Mouse (Mus musculus) MEL (cell line): ENCODE measurements around the gene Gm8439. TPM values are rescaled to one million over a fixed set of nuclear protein-coding genes. Genes with fewer than 3 reads are reported as not detected.
A peak's percentile ranks its signal among the peaks of the same experiment; 100 is the strongest.

Experiments
- DNase-seq: peaks from one replicate; pipeline ENCODE4 v3.0.0; 2011; ENCODE audit warnings: low read depth, low spot score
- H3K27ac ChIP-seq: 2 replicates; pipeline ENCODE4 v1.5.1; 2012; ENCODE audit warnings: low read depth, mild to moderate bottlenecking, control low read depth, low read length, moderate library complexity; ENCODE audit not compliant: control insufficient read depth
- H3K27me3 ChIP-seq, 2 experiments: fragments of 150-350 bp in 1 of 2; sonication (generic) in 1 of 2; 2 replicates each; pipeline ENCODE4 v1.6.1; 2012; ENCODE audit warnings: low read length in 2 of 2, mild to moderate bottlenecking in 2 of 2, improper control_type of control experiment in 1 of 2, moderate library complexity in 1 of 2; ENCODE audit not compliant: insufficient read depth in 2 of 2, control insufficient read depth in 1 of 2
- H3K36me3 ChIP-seq, 2 experiments: 2 replicates each; pipeline ENCODE4 v1.6.1; 2012 to 2014; ENCODE audit warnings: low read length in 2 of 2, improper control_type of control experiment in 1 of 2, inconsistent platforms in 1 of 2, mild to moderate bottlenecking in 1 of 2; ENCODE audit not compliant: insufficient read depth in 2 of 2, control insufficient read depth in 1 of 2
- H3K4me1 ChIP-seq, 2 experiments: fragments of 150-350 bp in 1 of 2; sonication (generic) in 1 of 2; 2 replicates each; pipeline ENCODE4 v1.6.1; 2012; ENCODE audit warnings: low read length in 2 of 2, improper control_type of control experiment in 1 of 2, mild to moderate bottlenecking in 1 of 2; ENCODE audit not compliant: insufficient read depth in 2 of 2, control insufficient read depth in 1 of 2
- H3K4me3 ChIP-seq, 2 experiments: fragments of 150-350 bp in 1 of 2; sonication (generic) in 1 of 2; 2 replicates each; pipeline ENCODE4 v1.5.1; 2012; ENCODE audit warnings: low read depth in 2 of 2, low read length in 2 of 2, mild to moderate bottlenecking in 2 of 2, moderate library complexity in 2 of 2, control low read depth in 1 of 2, improper control_type of control experiment in 1 of 2; ENCODE audit not compliant: control insufficient read depth in 1 of 2, insufficient read depth in 1 of 2
- H3K79me2 ChIP-seq: 2 replicates; pipeline ENCODE4 v1.6.1; 2012; ENCODE audit warnings: mild to moderate bottlenecking, low read length, moderate library complexity; ENCODE audit not compliant: control insufficient read depth, poor library complexity, insufficient read depth
- H3K9ac ChIP-seq: 2 replicates; pipeline ENCODE4 v1.6.1; 2012; ENCODE audit warnings: low read depth, mild to moderate bottlenecking, control low read depth, low read length, moderate library complexity; ENCODE audit not compliant: control insufficient read depth, poor library complexity, severe bottlenecking
- H3K9me3 ChIP-seq: fragments of 150-350 bp; sonication (generic); replicated peaks from 2 replicates; pipeline ENCODE4 v1.6.1; 2012; ENCODE audit warnings: mild to moderate bottlenecking, low read length, improper control_type of control experiment, moderate library complexity; ENCODE audit not compliant: insufficient read depth
- BHLHE40 ChIP-seq: IDR thresholded peaks from 2 replicates; pipeline ENCODE4 v1.6.1; 2012; ENCODE audit warnings: low read depth, mild to moderate bottlenecking, inconsistent platforms, low read length, improper control_type of control experiment, borderline replicate concordance
- CHD1 ChIP-seq: IDR thresholded peaks from 2 replicates; pipeline ENCODE4 v1.6.1; 2012; ENCODE audit warnings: low read depth, mild to moderate bottlenecking, inconsistent platforms, low read length, improper control_type of control experiment
- CHD2 ChIP-seq: IDR thresholded peaks from 2 replicates; pipeline ENCODE4 v1.6.1; 2011; ENCODE audit warnings: low read length, improper control_type of control experiment
- CTCF ChIP-seq, 3 experiments: IDR thresholded peaks in 2 of 3; conservative IDR thresholded peaks in 1 of 3; 2 replicates each; pipeline ENCODE4 v1.5.1; 2011 to 2012; ENCODE audit warnings: low read length in 3 of 3, low read depth in 2 of 3, mild to moderate bottlenecking in 2 of 3, improper control_type of control experiment in 1 of 3, inconsistent platforms in 1 of 3, mixed read lengths in 1 of 3, moderate library complexity in 1 of 3; ENCODE audit not compliant: control insufficient read depth in 1 of 3, insufficient read depth in 1 of 3, poor library complexity in 1 of 3, severe bottlenecking in 1 of 3
- E2F4 ChIP-seq: IDR thresholded peaks from 2 replicates; pipeline ENCODE4 v1.6.1; 2011; ENCODE audit warnings: low read depth, low read length, improper control_type of control experiment, borderline replicate concordance
- GABPA ChIP-seq: IDR thresholded peaks from 2 replicates; pipeline ENCODE4 v1.6.1; 2012; ENCODE audit warnings: low read depth, mild to moderate bottlenecking, inconsistent platforms, low read length, improper control_type of control experiment, moderate library complexity
- GATA1 ChIP-seq: IDR thresholded peaks from 2 replicates; pipeline ENCODE4 v1.6.1; 2011; ENCODE audit warnings: low read depth, low read length, improper control_type of control experiment
- HCFC1 ChIP-seq: IDR thresholded peaks from 2 replicates; pipeline ENCODE4 v1.6.1; 2012; ENCODE audit warnings: low read depth, mild to moderate bottlenecking, inconsistent platforms, low read length, improper control_type of control experiment, moderate library complexity
- JUND ChIP-seq: IDR thresholded peaks from 2 replicates; pipeline ENCODE4 v1.6.1; 2011; ENCODE audit warnings: low read depth, mild to moderate bottlenecking, improper control_type of control experiment, low read length
- KAT2A ChIP-seq: conservative IDR thresholded peaks from 2 replicates; pipeline ENCODE4 v1.6.1; 2012; ENCODE audit warnings: low read depth, low read length, improper control_type of control experiment, inconsistent platforms
- MAFK ChIP-seq: IDR thresholded peaks from 2 replicates; pipeline ENCODE4 v1.6.1; 2011; ENCODE audit warnings: low read depth, mild to moderate bottlenecking, low read length, improper control_type of control experiment, borderline replicate concordance
- MAX ChIP-seq: IDR thresholded peaks from 2 replicates; pipeline ENCODE4 v1.6.1; 2011; ENCODE audit warnings: low read length, improper control_type of control experiment
- MEF2A ChIP-seq: IDR thresholded peaks from 2 replicates; pipeline ENCODE4 v1.6.1; 2014; ENCODE audit warnings: low read depth, mild to moderate bottlenecking, inconsistent platforms, low read length, improper control_type of control experiment; ENCODE audit not compliant: poor library complexity, insufficient replicate concordance, severe bottlenecking; ENCODE audit errors: extremely low read depth
- MYC ChIP-seq: IDR thresholded peaks from 2 replicates; pipeline ENCODE4 v1.6.1; 2011; ENCODE audit warnings: low read depth, mild to moderate bottlenecking, low read length, improper control_type of control experiment, moderate library complexity
- NRF1 ChIP-seq: IDR thresholded peaks from 2 replicates; pipeline ENCODE4 v1.6.1; 2014; ENCODE audit warnings: low read depth, mild to moderate bottlenecking, inconsistent platforms, low read length, improper control_type of control experiment, moderate library complexity; ENCODE audit not compliant: poor library complexity, insufficient read depth, severe bottlenecking
- POLR2A ChIP-seq, 2 experiments: IDR thresholded peaks; 2 replicates each; pipeline ENCODE4 v1.6.1; 2011 to 2012; ENCODE audit warnings: low read length in 2 of 2, mild to moderate bottlenecking in 2 of 2, control low read depth in 1 of 2, improper control_type of control experiment in 1 of 2, low read depth in 1 of 2, moderate library complexity in 1 of 2; ENCODE audit not compliant: control insufficient read depth in 1 of 2, insufficient read depth in 1 of 2, poor library complexity in 1 of 2
- POLR2AphosphoS2 ChIP-seq: IDR thresholded peaks from 2 replicates; pipeline ENCODE4 v1.6.1; 2011; ENCODE audit warnings: low read length, improper control_type of control experiment
- RAD21 ChIP-seq: IDR thresholded peaks from 2 replicates; pipeline ENCODE4 v1.6.1; 2011; ENCODE audit warnings: mild to moderate bottlenecking, low read depth, low read length, improper control_type of control experiment
- RCOR1 ChIP-seq: IDR thresholded peaks from 2 replicates; pipeline ENCODE4 v1.6.1; 2012; ENCODE audit warnings: low read depth, mild to moderate bottlenecking, inconsistent platforms, low read length, improper control_type of control experiment
- SIN3A ChIP-seq: IDR thresholded peaks from 2 replicates; pipeline ENCODE4 v1.6.1; 2012; ENCODE audit warnings: low read length, improper control_type of control experiment, inconsistent platforms
- SMC3 ChIP-seq: IDR thresholded peaks from 2 replicates; pipeline ENCODE4 v1.6.1; 2011; ENCODE audit warnings: low read depth, low read length, improper control_type of control experiment
- TAL1 ChIP-seq: IDR thresholded peaks from 2 replicates; pipeline ENCODE4 v1.6.1; 2012; ENCODE audit warnings: mild to moderate bottlenecking, inconsistent platforms, low read length, moderate library complexity, mixed read lengths
- TBP ChIP-seq: IDR thresholded peaks from 2 replicates; pipeline ENCODE4 v1.8.0; 2011; ENCODE audit warnings: low read depth, low read length, improper control_type of control experiment
- UBTF ChIP-seq: IDR thresholded peaks from 2 replicates; pipeline ENCODE4 v1.6.1; 2012; ENCODE audit warnings: low read depth, mild to moderate bottlenecking, inconsistent platforms, low read length, improper control_type of control experiment, moderate library complexity, borderline replicate concordance; ENCODE audit not compliant: insufficient read depth
- USF2 ChIP-seq, 2 experiments: IDR thresholded peaks; 2 replicates each; pipeline ENCODE4 v1.6.1; 2011 to 2012; ENCODE audit warnings: improper control_type of control experiment in 2 of 2, low read length in 2 of 2, borderline replicate concordance in 1 of 2, inconsistent platforms in 1 of 2, low read depth in 1 of 2, mild to moderate bottlenecking in 1 of 2; ENCODE audit not compliant: insufficient read depth in 1 of 2
- ZMIZ1 ChIP-seq: IDR thresholded peaks from 2 replicates; pipeline ENCODE4 v1.6.1; 2012; ENCODE audit warnings: low read depth, mild to moderate bottlenecking, inconsistent platforms, low read length, improper control_type of control experiment, moderate library complexity
- ZNF384 ChIP-seq: IDR thresholded peaks from 2 replicates; pipeline ENCODE4 v1.6.1; 2012; ENCODE audit warnings: low read depth, mild to moderate bottlenecking, inconsistent platforms, low read length, improper control_type of control experiment
- polyA plus RNA-seq, 2 experiments: library from polyadenylated mRNA; stranded (reverse) in 1 of 2; unstranded in 1 of 2; fragments of >175 nt in 1 of 2; fragments of >200 nt in 1 of 2; gene quantifications; 2 replicates each; pipeline versions ENCODE4 v1.2.1 to v1.2.4; 2012; ENCODE audit warnings: low replicate concordance in 2 of 2, low read depth in 1 of 2; ENCODE audit not compliant: insufficient read length in 2 of 2, insufficient read depth in 1 of 2, missing spikeins in 1 of 2
- total RNA-seq: library from RNA; depleted of rRNA; stranded (reverse); fragments of 300-350 nt; gene quantifications from 2 replicates; pipeline ENCODE4 v1.2.3, GENCODE M21; 2012

Gene Gm8439
- total and polyA plus RNA-seq, 3 experiments: not detected

GRCm38 (mm10) chr4:120631828-120632227 is 43.3 kb downstream of the Gm8439 start (continued):
- no peak for TF ChIP-seq USF2 (IDR thresholded peaks at IDR 0.05; ENCODE audit: borderline replicate concordance in 1 of 2, insufficient read depth in 1 of 2, low read depth in 1 of 2, low read length in 2 of 2)
- peak; percentile 66 for TF ChIP-seq MYC
- no peak for TF ChIP-seq SMC3
- TF ChIP-seq POLR2AphosphoS2: 0 out of 2 replicates have a peak, but pooled peaks have one; percentile 42
- TF ChIP-seq UBTF: no peak
- TF ChIP-seq MAFK: no peak
- TF ChIP-seq GATA1: peak; percentile 78

DNA sequence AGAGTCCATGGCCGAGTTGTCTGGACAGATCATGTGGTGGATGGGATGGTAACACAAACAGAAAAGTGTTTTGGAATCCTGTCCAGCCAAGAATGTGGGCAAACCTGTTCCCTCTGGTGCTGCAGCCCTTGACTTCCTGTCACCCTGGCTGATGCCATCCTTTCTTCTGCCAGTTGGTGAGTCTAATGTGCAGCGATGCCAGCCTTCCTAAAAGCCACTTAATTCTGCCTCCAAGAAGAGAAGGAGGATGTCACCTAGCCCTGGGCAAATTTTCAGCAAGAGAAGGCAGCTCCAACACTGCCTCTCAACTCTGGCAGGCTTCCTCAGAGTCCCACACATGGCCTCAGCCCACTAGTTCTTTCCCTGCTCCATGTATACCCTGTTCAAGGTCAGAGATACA is 46.8 kb downstream of the Gm8439 start:
- no peak overlapping the region for H3K27ac ChIP-seq
- H3K36me3 ChIP-seq: peaks cover 0 to 22% of the 10 kb centered on the region in 2 experiments; a peak in 2 of 4 replicates
- H3K27me3 ChIP-seq: no peaks in the 10 kb centered on the region
- H3K4me3 ChIP-seq: no peak overlapping the region
- no peak overlapping the region for H3K9ac ChIP-seq
- TF ChIP-seq CHD1 (no peak), MAX (no peak), SIN3A (no peak), HCFC1 (no peak), USF2 (IDR thresholded peaks at IDR 0.05; ENCODE audit: borderline replicate concordance in 1 of 2, insufficient read depth in 1 of 2, low read depth in 1 of 2, low read length in 2 of 2) (no peak), BHLHE40 (no peak), TBP (no peak), TAL1 (no peak)
- DNase-seq: no peak
- H3K79me2 ChIP-seq: no peaks in the 10 kb centered on the region; the same call in 1 of the 2 replicates
- peaks cover 20 to 24% of the 10 kb centered on the region in 2 experiments for H3K4me1 ChIP-seq
- no peaks in the 10 kb centered on the region for H3K9me3 ChIP-seq

DNA sequence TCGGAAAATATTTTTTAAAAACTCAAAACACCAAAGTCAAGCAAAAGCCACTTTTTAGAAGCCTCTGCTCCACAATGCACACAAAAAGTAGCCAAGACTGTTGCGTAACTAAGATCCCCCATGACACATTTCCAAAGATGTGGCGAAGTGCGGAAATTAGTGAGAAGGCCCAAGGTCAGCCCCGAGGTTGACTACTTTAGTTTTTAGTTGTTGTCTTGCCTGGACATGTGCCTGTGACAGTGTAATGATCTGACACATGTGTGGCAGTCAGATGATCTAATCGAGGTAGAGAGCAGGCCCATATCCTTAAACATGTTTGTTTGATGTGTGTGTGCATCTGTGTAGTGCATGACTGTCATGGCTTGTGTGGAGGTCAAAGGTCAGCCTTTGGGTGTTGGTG is 53.4 kb downstream of the Gm8439 start:
- no peaks in the 10 kb centered on the region for H3K27me3 ChIP-seq
- no peak for DNase-seq
- no peaks in the 10 kb centered on the region for H3K9me3 ChIP-seq
- H3K36me3 ChIP-seq: no peaks in the 10 kb centered on the region
- TF ChIP-seq MAFK: no peak
- no peak for TF ChIP-seq MEF2A
- no peak for TF ChIP-seq POLR2AphosphoS2
- no peak for TF ChIP-seq RCOR1
- no peak for TF ChIP-seq GABPA
- no peak for TF ChIP-seq TBP
- TF ChIP-seq JUND: no peak
- TF ChIP-seq CTCF (IDR thresholded peaks at IDR 0.05 in 2 of 3, conservative IDR thresholded peaks at IDR 0.05 in 1 of 3; ENCODE audit: control insufficient read depth in 1 of 3, insufficient read depth in 1 of 3, low read depth in 2 of 3, low read length in 3 of 3, poor library complexity in 1 of 3, severe bottlenecking in 1 of 3): no peak
- TF ChIP-seq POLR2A (IDR thresholded peaks at IDR 0.05; ENCODE audit: control insufficient read depth in 1 of 2, insufficient read depth in 1 of 2, low read depth in 1 of 2, low read length in 2 of 2, poor library complexity in 1 of 2): no peak
- TF ChIP-seq RAD21: no peak
- no peak for TF ChIP-seq ZNF384
- no peak for TF ChIP-seq KAT2A
- no peak for TF ChIP-seq E2F4
- TF ChIP-seq NRF1: no peak
- no peak for TF ChIP-seq CHD2
- no peak for TF ChIP-seq ZMIZ1
- TF ChIP-seq MAX: no peak
- no peaks in the 10 kb centered on the region for H3K79me2 ChIP-seq
- H3K4me3 ChIP-seq: no peak overlapping the region
- no peak overlapping the region for H3K27ac ChIP-seq
- no peaks in the 10 kb centered on the region for H3K4me1 ChIP-seq
- H3K9ac ChIP-seq: no peak overlapping the region
